Mouse (Mus musculus) kidney, embryonic 15.5 days (tissue): ENCODE measurements at regions not wholly inside any gene's neighbourhood (a gene's known extent, or its start where the extent isn't known, plus 50 kb on each side); places are given as distances from the start of the nearest gene placed in this dataset.

ENCODE experiments used
- ATAC-seq: fragments of 200-750 bp; cut with Nextera tagmentation; replicated peaks from 2 replicates; pipeline ENCODE4 v1.8.0; 2017; ENCODE audit warnings: moderate TSS enrichment; ENCODE audit not compliant: low FRiP score
- H3K27ac ChIP-seq: fragments of 300-500 bp; sonication (generic); 2 replicates; pipeline ENCODE4 v1.5.1; 2015; ENCODE audit warnings: mild to moderate bottlenecking, inconsistent platforms
- H3K27me3 ChIP-seq: fragments of 300-500 bp; sonication (generic); 2 replicates; pipeline ENCODE4 v1.6.1; 2015; ENCODE audit warnings: inconsistent platforms
- H3K36me3 ChIP-seq: fragments of 300-500 bp; sonication (generic); 2 replicates; pipeline ENCODE4 v1.6.1; 2015; ENCODE audit warnings: inconsistent platforms
- H3K4me1 ChIP-seq: fragments of 300-500 bp; sonication (generic); 2 replicates; pipeline ENCODE4 v1.6.1; 2015; ENCODE audit warnings: inconsistent platforms
- H3K4me2 ChIP-seq: fragments of 300-500 bp; sonication (generic); 2 replicates; pipeline ENCODE4 v1.6.1; 2015; ENCODE audit warnings: moderate library complexity, mild to moderate bottlenecking, inconsistent platforms
- H3K4me3 ChIP-seq: fragments of 300-500 bp; sonication (generic); replicated peaks from 2 replicates; pipeline ENCODE4 v1.5.1; 2015; ENCODE audit warnings: mild to moderate bottlenecking, inconsistent platforms
- H3K9ac ChIP-seq: fragments of 300-500 bp; sonication (generic); 2 replicates; pipeline ENCODE4 v1.6.1; 2015; ENCODE audit warnings: mild to moderate bottlenecking, inconsistent platforms
- H3K9me3 ChIP-seq: fragments of 300-500 bp; sonication (generic); replicated peaks from 2 replicates; pipeline ENCODE4 v1.6.1; 2016; ENCODE audit warnings: inconsistent platforms
- WGBS: fragments of 180-500 bp; shearing (Covaris S2); methylation state at CpG from one replicate; pipeline ENCODE4 v1.1.7; 2015; ENCODE audit warnings: mixed read lengths; 5-methylcytosine and 5-hydroxymethylcytosine counted together

DNA sequence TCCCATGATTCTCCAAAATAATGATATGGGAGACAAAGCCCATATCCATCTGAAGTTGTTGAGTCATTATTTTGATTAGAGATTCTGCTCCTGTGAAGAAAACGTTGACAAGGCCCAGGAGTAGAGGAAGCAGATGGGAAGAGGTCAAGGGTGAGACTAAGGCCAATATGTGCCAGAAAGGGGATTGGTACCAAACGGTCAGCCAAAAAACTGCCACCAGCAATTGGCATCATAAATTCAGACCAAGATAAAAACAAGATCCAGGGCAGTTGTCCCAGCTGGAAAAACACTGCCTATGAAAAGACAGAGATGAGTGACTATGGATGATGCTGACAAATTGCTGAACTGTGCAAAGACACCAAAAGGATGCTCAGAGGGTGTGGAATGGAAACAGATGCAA lies 411.0 kb upstream of the Tusc1 start:
- no peak overlapping the region for H3K27ac ChIP-seq
- no peak overlapping the region for H3K4me2 ChIP-seq
- H3K4me1 ChIP-seq = no peaks in the 10 kb centered on the region
- H3K9me3 ChIP-seq = no peaks in the 10 kb centered on the region
- ATAC-seq = no peak
- no peaks in the 10 kb centered on the region for H3K27me3 ChIP-seq
- no peaks in the 10 kb centered on the region for H3K36me3 ChIP-seq
- H3K4me3 ChIP-seq = no peak overlapping the region
- H3K9ac ChIP-seq = no peak overlapping the region
- 26% methylated on average over 2 of the region's 2 CpGs for WGBS

DNA sequence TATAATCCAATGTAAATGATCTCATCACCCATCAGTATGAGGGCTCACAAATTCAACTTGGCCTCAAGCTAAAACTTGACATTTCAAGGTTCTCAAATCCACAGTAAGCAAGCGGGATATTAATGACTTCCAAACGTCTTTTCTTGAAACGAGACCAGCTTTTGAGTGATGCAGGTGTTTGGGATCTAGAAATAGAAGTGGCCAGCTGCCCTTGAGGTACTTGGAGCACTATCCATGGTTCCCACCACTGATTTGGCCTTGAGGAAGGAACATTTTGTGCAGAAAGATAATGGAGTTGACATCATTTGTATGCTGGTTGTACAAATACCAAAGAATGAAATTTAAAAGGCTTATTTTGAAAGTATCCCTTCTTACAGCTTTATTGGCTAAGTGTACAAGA lies 378.4 kb upstream of the Tusc1 start:
- Histone ChIP-seq H3K27ac (no peak overlapping the region), H3K9ac (no peak overlapping the region), H3K4me1 (no peaks in the 10 kb centered on the region), H3K4me3 (no peak overlapping the region), H3K9me3 (no peaks in the 10 kb centered on the region), H3K4me2 (no peak overlapping the region), H3K36me3 (no peaks in the 10 kb centered on the region), H3K27me3 (no peaks in the 10 kb centered on the region)
- WGBS = 73% methylated on average over 3 of the region's 3 CpGs
- no peak for ATAC-seq

GRCm38 (mm10) chr4:93676403-93677039 lies 341.2 kb upstream of the Tusc1 start:
- Histone ChIP-seq H3K4me2 (no peak overlapping the region), H3K9me3 (no peaks in the 10 kb centered on the region), H3K9ac (no peak overlapping the region), H3K36me3 (no peaks in the 10 kb centered on the region), H3K4me3 (no peak overlapping the region), H3K27ac (no peak overlapping the region), H3K27me3 (no peaks in the 10 kb centered on the region), H3K4me1 (no peaks in the 10 kb centered on the region)
- 0 out of 2 replicates have a peak, but pooled peaks have one; percentile 36 for ATAC-seq
- WGBS = 77% methylated on average over 8 of the region's 8 CpGs

DNA sequence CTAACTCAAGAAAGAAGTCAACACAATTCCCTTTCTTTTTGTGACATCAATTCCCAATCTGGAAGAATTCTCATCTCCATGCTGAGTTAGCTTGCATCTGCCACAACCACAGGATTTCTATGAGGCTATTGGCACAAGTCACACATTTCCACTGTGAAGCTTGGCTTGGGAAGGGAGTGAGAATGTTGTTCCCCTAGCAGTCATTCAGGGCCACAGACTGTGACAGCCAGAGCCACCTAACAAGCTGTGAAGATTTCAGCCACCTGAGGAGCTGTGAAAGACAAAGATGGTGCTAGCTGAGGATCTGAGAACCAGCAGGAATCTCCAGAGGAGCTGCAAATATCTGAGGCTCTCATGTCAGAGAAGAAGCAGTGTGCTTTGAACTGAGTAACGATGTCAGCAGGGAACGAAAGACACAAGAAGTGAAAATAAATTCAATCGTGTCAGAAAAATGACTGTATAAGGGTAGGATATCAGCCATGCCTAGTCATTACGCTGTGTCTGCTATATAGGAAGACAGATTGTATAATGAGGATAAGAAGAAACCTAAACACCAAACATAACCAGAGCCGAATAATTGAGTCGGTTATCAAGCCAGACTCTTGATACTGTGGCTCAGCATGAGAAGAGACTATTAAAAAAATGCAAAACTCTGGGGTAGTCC lies 340.6 kb upstream of the Tusc1 start:
- no peaks in the 10 kb centered on the region for H3K27me3 ChIP-seq
- H3K36me3 ChIP-seq = no peaks in the 10 kb centered on the region
- no peak overlapping the region for H3K4me3 ChIP-seq
- H3K4me1 ChIP-seq = no peaks in the 10 kb centered on the region
- no peak overlapping the region for H3K9ac ChIP-seq
- no peak for ATAC-seq
- H3K27ac ChIP-seq = no peak overlapping the region
- no peaks in the 10 kb centered on the region for H3K9me3 ChIP-seq
- no peak overlapping the region for H3K4me2 ChIP-seq
- 72% methylated on average over 6 of the region's 6 CpGs for WGBS

DNA sequence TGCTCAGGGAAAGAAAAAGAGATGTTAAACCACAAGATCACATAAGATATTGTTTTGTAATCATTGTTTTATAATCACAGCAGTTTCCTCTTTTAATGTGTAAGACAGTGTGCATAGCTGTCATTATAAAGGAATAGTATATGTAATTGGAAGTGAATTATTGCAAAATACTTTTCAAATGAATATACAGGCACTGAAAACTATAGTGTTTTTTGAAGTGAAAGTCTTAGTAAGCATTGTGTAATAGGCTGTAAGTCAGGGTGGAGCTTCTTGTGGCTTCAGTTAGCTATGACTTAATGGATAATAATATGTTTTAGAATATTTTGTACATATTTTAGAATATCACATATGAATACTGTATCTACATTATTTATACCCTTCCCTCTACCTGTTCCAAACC lies 333.7 kb upstream of the Tusc1 start:
- no peak overlapping the region for H3K4me2 ChIP-seq
- H3K27ac ChIP-seq = no peak overlapping the region
- H3K9ac ChIP-seq = no peak overlapping the region
- no peaks in the 10 kb centered on the region for H3K36me3 ChIP-seq
- no peaks in the 10 kb centered on the region for H3K27me3 ChIP-seq
- no peak overlapping the region for H3K4me3 ChIP-seq
- ATAC-seq = no peak
- no peaks in the 10 kb centered on the region for H3K4me1 ChIP-seq
- no peaks in the 10 kb centered on the region for H3K9me3 ChIP-seq

DNA sequence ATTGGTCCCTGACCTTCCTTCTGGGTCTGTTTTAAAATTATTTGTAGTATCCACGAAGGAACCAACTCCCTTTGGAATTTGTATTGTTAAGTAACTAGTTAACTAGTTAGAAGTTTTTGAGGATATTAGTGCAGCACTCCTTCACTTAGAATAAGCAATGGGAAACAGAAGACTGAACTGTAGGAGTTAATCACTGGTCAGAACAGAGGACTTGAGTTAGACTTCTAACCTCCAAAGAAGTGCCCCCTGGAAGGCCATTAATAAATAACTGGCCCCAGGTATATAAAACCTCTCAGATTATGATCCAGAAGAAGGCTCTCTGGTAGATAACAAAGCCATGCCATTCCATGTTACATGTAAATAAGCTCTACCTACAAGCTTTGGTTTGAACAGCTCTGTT lies 329.0 kb upstream of the Tusc1 start:
- no peaks in the 10 kb centered on the region for H3K4me1 ChIP-seq
- no peaks in the 10 kb centered on the region for H3K27me3 ChIP-seq
- H3K4me2 ChIP-seq = no peak overlapping the region
- ATAC-seq = 0 out of 2 replicates have a peak, but pooled peaks have one; percentile 25
- H3K27ac ChIP-seq = no peak overlapping the region
- H3K9me3 ChIP-seq = no peaks in the 10 kb centered on the region
- H3K4me3 ChIP-seq = no peak overlapping the region
- H3K36me3 ChIP-seq = no peaks in the 10 kb centered on the region
- no peak overlapping the region for H3K9ac ChIP-seq
- 65% methylated on average over 1 of the region's 1 CpGs for WGBS

DNA sequence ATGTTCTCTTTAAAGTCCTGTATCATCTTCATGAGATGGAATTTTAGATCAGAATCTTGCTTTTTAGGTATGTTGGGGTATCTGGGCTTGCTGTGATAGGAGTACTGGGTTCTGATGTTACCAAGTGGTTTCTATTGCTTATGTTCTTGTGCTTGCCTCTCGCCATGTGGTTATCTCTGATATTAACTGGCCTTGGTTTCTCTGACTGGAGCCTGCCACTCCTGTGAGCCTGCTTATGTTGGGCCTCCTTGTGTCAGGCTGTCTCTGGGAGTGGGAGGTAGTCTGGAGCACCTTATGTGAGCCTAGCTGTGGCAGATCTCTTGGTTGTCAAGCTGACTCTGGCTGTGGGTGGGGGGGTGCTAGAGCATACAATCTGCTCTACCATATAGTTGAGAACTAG lies 302.9 kb upstream of the Tusc1 start:
- Histone ChIP-seq H3K27ac (no peak overlapping the region), H3K9me3 (no peaks in the 10 kb centered on the region), H3K36me3 (no peaks in the 10 kb centered on the region), H3K4me1 (no peaks in the 10 kb centered on the region), H3K9ac (no peak overlapping the region), H3K4me3 (no peak overlapping the region), H3K27me3 (no peaks in the 10 kb centered on the region), H3K4me2 (no peak overlapping the region)
- ATAC-seq = no peak
- WGBS = 97% methylated on average over 1 of the region's 1 CpGs

GRCm38 (mm10) chr4:93598474-93598873 lies 263.2 kb upstream of the Tusc1 start:
- no peaks in the 10 kb centered on the region for H3K36me3 ChIP-seq
- no peak for ATAC-seq
- no peaks in the 10 kb centered on the region for H3K27me3 ChIP-seq
- no peak overlapping the region for H3K9ac ChIP-seq
- no peak overlapping the region for H3K27ac ChIP-seq
- H3K4me2 ChIP-seq = no peak overlapping the region
- 79% methylated on average over 1 of the region's 1 CpGs for WGBS
- no peak overlapping the region for H3K4me3 ChIP-seq
- H3K9me3 ChIP-seq = no peaks in the 10 kb centered on the region
- no peaks in the 10 kb centered on the region for H3K4me1 ChIP-seq

DNA sequence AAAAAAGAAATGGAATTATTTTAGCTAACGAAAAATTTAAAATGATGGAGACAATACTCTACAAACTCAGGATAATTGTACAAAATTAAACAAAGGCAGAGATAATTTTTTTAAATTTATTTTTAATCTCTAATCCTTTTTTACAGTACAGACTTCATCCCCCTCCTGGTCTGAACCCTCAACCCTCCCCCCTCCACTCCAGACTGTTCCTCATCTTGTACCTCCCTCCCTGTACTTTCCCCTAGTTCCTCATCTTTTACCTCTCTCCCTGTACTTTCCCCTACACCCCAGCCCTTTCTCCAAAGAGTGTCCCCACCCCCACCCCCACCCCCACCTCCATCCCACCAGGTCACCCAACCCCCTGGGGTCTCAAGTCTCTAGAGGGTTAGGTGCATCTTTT lies 249.0 kb upstream of the Tusc1 start:
- H3K9me3 ChIP-seq = 0 out of 2 replicates have a peak, but pooled peaks cover 3% of the 10 kb centered on the region
- no peak overlapping the region for H3K27ac ChIP-seq
- no peaks in the 10 kb centered on the region for H3K27me3 ChIP-seq
- ATAC-seq = no peak; the same call in 1 of the 2 replicates
- no peak overlapping the region for H3K9ac ChIP-seq
- H3K4me1 ChIP-seq = no peaks in the 10 kb centered on the region
- no peak overlapping the region for H3K4me2 ChIP-seq
- no peak overlapping the region for H3K4me3 ChIP-seq
- H3K36me3 ChIP-seq = no peaks in the 10 kb centered on the region
- WGBS = 89% methylated on average over 1 of the region's 1 CpGs

DNA sequence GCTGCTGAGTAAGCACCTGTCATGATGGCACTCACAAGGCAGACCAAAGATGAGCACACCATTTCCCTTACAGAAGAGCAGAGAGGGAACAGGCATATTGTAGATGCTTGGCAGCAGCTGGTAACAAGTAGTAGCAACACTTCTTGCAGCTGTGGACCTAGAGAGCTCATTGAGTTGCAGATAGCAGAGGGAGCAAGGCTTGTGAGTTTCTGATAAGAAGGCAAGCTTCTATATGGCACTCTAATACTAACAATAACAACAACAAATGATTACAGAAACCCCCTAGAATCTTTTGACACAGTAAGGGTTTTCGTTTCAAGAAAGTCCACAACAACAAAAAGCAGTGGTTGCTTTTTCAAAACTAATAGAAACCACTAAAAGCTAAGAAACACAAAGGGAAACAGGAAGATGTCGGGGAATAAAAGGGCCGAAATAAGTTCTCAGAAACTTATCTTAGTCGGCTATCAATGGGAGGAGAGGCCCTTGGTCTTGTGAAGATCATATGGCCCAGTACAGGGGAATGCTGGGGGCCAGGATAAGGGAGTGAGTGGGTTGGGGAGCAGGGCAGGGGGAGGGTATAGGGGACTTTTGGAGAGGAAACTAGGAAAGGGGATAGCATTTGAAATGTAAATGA lies 248.5 kb upstream of the Tusc1 start:
- no peaks in the 10 kb centered on the region for H3K36me3 ChIP-seq
- WGBS = 77% methylated on average over 4 of the region's 4 CpGs
- H3K27me3 ChIP-seq = no peaks in the 10 kb centered on the region
- H3K4me1 ChIP-seq = no peaks in the 10 kb centered on the region
- H3K4me2 ChIP-seq = no peak overlapping the region
- ATAC-seq = peak; percentile 85; the same call in 1 of the 2 replicates
- no peak overlapping the region for H3K4me3 ChIP-seq
- 0 out of 2 replicates have a peak, but pooled peaks cover 3% of the 10 kb centered on the region for H3K9me3 ChIP-seq
- H3K27ac ChIP-seq = no peak overlapping the region
- no peak overlapping the region for H3K9ac ChIP-seq

DNA sequence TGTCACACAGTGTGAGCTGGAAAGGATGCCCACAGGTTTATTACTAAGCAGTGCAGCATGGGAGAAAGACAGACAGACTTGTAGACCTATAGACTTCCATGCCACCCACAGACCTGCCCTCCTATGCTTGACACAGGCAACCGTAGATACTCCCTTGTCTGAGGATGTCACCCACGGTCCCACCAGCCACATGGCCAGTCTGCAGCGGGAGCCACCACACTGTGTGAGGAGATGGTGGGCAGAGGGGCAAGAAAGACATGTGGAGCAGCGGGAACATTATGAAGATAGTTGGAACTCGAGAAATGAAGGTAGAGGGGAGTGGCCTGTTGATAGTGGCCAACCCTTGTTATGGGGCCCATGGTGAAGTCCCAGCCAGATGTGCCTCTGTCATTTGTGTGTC lies 244.0 kb upstream of the Tusc1 start:
- Histone ChIP-seq H3K9me3 (no peaks in the 10 kb centered on the region), H3K4me2 (no peak overlapping the region)
- WGBS = 85% methylated on average over 5 of the region's 5 CpGs

GRCm38 (mm10) chr4:93567487-93568259 lies 232.4 kb upstream of the Tusc1 start:
- Histone ChIP-seq H3K36me3 (no peaks in the 10 kb centered on the region), H3K27ac (no peak overlapping the region), H3K4me1 (no peaks in the 10 kb centered on the region), H3K27me3 (no peaks in the 10 kb centered on the region), H3K4me2 (no peak overlapping the region), H3K9me3 (no peaks in the 10 kb centered on the region), H3K9ac (no peak overlapping the region), H3K4me3 (no peak overlapping the region)
- ATAC-seq = no peak
- WGBS = 75% methylated on average over 5 of the region's 5 CpGs

More for the DNA sequence above, 244.0 kb upstream of the Tusc1 start:
- Histone ChIP-seq H3K27ac (no peak overlapping the region), H3K9ac (no peak overlapping the region), H3K36me3 (no peaks in the 10 kb centered on the region), H3K4me3 (no peak overlapping the region), H3K27me3 (no peaks in the 10 kb centered on the region), H3K4me1 (no peaks in the 10 kb centered on the region)
- ATAC-seq = no peak
